Mouse (Mus musculus) kidney, postnatal 25 days (tissue): ENCODE data around the gene Wfdc3.
A peak's percentile ranks its signal among the peaks of the same experiment; 100 is the strongest.

Experiments
- DNase-seq, 2 experiments: peaks; one replicate each; pipeline ENCODE4 v3.0.0; 2021; ENCODE audit warnings: mixed read lengths in 2 of 2

Wfdc3 gene

DNA sequence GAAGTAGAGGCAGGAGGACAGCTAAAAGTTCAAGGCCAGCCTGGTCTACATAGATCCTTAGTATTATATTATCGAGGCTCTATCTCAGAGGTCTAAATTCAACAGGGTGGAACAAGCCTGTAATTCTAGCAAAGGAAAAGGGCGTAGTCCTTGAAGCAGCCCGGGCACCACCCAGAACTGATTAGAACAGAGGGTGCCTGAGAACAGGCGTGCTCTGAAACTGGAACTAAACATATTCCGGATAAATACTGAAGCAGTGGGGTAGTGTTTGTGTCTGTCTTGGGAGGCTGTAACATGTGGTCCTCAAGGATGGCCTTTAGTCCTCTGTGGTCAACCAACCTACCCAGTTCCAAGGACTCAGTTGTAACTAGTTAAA lies 28.2 kb upstream of the Wfdc3 start:
- DNase-seq = no peak

DNA sequence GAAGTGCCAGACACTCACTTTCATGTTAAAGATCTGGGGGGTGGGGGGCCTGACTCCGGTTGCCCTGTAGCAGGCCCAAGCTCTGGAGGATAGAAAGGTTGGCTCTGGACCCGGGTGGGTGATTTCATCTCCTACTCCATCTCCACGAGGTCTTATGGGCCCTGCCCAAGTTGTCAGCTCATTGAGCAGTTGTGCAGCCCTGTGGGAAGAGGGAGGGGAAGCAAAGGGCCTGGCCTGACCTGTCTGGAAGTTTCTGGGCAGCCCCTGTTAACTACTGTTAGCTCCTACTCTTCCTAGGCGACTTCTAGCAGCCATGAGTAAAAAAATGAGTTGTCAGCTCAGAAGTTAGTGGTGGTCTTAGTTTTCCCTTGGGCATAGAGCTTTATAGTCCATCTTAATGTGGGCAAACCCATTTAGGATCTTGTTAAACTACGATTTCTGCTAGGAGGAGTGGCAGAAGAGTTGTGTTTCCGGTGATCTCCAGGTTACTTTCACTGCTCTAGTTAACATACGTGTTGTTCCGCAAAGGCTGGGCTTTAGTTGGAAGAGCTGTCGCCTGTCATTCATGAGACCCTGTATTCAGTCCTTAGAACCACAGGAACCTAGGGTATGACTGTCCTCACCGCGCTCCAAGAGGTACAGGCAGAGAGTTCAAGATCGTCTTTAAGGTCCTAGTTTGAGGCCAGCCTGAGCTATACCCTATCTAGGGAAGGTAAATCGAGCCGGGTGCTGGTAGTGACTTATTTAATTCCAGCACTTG lies 27.7 kb upstream of the Wfdc3 start:
- no peak for DNase-seq

GRCm38 (mm10) chr2:164771123-164771522 lies 25.4 kb upstream of the Wfdc3 start:
- DNase-seq = no peak

- no peak for DNase-seq
Measured at GRCm38 (mm10) chr2:164770279-164770678, 24.5 kb upstream of the Wfdc3 start.

DNA sequence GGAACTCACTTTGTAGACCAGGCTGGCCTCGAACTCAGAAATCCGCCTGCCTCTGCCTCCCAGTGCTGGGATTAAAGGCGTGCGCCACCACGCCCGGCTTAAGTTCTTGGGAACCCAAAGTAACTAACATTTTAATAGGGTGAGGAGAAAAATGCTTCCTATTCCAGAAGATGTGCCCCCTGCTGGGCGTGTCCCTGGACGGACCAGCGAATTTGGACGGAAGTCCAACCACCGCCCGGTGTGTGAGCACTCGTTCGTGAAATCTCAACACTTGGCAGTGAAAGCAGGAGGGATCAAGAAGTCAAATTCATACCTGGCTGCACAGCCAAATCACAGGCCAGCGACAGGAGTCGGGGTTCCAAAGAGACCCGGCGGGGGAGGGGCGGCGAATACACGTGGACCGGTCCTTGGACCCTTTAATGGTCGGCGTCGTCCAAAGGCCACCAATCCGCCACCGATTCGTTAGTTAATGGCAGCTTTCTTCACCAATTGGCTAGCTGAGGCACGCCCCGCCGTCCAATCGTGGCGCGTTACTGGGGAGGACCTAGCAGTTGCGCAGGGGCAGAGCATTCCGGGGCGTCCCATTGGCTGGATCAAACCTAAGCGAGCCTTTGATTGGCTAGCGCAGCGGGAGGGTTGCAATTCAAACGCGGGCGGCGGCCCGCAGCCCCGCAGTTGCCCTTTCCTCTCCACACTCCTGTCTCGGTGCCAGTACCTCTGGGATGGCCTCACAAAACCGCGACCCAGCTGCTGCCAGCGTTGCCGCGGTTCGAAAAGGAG lies 23.7 kb upstream of the Wfdc3 start, which contains the start of gene Ube2c:
Ube2c (plus strand) TSS at position 641 of the 780 bp plus-strand sequence.
- peak; percentile 98 to 99 for DNase-seq

- DNase-seq = no peak
Measured at GRCm38 (mm10) chr2:164767812-164768540, 22.2 kb upstream of the Wfdc3 start.

DNA sequence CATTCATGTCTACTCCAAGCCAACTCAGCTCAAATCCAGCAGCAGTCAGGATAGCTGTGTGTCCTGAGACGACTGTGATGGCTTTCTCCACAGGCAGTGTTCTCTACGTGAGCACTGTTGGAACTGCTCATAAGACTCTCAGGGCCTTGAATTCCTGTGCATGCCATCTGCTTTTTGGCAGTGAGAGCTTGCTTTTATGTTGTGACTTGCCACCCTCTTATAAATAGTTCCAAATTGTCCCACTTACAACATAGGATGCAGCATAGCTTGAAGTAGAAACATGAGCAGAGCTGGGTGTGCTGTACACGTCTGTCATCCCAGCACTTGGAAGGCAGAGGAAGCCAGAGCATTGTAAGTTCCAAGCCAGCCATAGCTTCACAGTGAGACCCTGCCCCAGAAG lies 20.1 kb upstream of the Wfdc3 start:
- no peak for DNase-seq

GRCm38 (mm10) chr2:164762593-164762992 lies 16.9 kb upstream of the Wfdc3 start:
- no peak for DNase-seq

DNA sequence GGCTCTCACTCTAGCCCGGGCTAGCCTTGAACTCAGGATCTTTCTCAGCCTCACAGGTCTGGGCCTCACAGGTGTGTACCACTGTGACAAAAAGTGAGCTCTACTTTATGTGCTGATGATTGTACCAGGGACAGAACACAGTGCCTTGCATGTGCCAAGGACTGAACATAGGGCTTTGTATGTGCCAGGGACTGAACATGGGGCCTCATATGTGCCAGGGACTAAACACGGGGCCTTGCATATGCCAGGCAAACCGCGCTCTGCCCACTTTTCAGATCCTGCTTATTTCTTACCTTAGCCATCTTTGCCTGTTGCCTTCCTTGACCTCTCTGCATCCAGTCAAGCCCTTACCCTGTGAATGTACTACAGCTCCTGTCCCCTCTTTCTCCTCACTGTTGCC lies 16.2 kb upstream of the Wfdc3 start:
- DNase-seq = no peak

- no peak for DNase-seq
Measured at GRCm38 (mm10) chr2:164761502-164761901, 15.8 kb upstream of the Wfdc3 start.

- no peak for DNase-seq
Measured at GRCm38 (mm10) chr2:164760059-164760833, 14.5 kb upstream of the Wfdc3 start.

GRCm38 (mm10) chr2:164758692-164759091 lies 13.0 kb upstream of the Wfdc3 start:
- no peak for DNase-seq

DNA sequence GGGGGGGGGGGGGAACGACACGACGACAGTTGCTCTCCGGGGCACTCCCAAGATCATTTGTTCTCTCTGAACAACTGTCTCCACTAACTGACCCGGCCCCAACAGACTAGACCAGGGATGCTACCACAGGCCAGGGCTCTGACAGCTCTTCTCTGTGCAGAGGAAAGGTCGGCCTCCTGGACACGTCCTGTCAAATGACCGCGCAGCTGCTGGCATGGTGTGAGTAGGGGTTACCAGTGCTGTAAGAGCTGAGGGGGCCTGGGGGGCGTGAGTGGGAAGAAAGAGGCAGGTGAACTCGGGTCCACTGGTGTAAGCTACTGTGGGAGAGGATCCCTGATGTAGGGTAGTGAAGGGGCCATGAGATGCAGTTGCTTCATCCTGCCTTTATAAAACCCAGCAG lies 12.1 kb upstream of the Wfdc3 start:
- no peak for DNase-seq

GRCm38 (mm10) chr2:164754800-164755199 lies 9.1 kb upstream of the Wfdc3 start:
- DNase-seq = no peak

GRCm38 (mm10) chr2:164754105-164754504 lies 8.4 kb upstream of the Wfdc3 start:
- no peak for DNase-seq

GRCm38 (mm10) chr2:164752454-164752853 lies 6.7 kb upstream of the Wfdc3 start:
- no peak for DNase-seq

DNA sequence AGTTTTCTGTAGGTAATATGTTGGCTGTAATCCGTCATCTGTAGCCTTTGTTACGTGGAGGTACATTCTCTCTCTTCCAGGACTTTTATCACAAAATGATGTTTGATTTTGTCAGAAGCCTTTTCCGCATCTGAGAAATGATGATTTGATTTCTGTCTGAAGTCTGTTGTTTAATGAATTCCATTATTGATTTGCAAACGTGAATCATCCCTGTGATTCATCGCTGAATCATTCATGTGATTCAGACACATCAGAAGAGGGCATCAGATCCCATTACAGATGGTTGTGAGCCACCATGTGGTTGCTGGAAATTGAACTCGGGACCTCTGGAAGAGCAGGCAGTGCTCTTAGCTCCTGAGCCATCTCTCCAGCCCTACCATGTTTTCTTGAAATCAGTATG lies 3.3 kb upstream of the Wfdc3 start:
- DNase-seq = no peak

- no peak for DNase-seq
Measured at GRCm38 (mm10) chr2:164748191-164748590, 2.5 kb upstream of the Wfdc3 start.

- DNase-seq = peak in 1 of 2 experiments; percentile 40
Measured at GRCm38 (mm10) chr2:164746693-164747092, 962 bp upstream of the Wfdc3 start.

GRCm38 (mm10) chr2:164744987-164745386 lies 744 bp downstream of the Wfdc3 start:
- DNase-seq = no peak

DNA sequence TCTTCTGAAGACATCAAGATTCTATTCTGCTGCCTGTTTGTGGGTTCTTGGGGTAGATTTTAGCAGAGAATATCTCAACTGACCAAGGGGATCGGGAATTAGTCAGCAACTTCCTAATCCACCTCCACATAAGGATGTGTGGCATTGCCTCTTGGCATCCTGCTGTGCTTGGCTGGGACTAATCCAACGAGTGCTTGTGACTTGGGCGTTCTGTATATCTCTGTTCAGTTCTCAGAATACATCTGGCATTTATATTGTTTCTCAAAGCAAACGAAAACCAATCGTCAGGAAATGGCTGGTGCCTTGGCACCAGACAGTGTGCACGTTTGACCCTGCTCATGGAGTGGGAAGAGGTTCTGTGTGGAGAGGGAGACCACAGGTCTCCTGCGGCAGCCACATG lies 5.9 kb downstream of the Wfdc3 start:
- no peak for DNase-seq

DNA sequence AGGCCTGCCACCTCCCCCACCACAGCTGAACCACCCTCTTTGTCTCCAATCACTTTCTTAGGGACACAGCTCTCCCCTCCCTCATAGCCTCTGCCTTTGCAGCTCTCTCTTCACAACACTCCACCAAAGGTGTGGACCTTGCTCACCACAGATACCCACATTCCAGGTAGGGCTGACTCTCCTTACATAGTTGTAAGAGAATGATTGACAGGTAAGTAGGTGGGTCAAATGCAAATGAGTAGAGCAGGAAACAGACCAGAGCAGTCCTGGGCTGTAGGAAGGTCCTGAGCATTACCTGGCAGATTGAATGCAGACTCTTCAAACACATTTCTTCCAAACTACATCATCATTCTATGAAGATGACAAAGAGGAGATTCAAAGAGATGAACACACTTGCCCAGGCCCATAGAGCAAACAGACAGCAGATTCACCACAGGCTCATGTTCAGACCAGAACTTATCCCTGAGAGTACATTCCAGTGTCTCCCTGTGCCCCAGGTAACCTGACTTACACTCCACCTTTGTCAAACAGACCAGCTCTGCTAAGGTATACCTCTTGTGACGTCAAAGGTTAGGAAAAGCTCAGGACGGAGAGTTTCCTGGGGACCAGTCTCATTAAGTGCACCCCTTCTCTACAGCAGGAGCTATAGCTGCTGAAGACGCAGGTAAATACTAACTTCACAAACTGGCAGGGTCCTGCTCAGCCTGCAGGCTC lies 8.2 kb downstream of the Wfdc3 start:
- no peak for DNase-seq
